Mouse (Mus musculus): ENCODE measurements at regions not wholly inside any gene's neighbourhood (a gene's known extent, or its start where the extent isn't known, plus 50 kb on each side); places are given as distances from the start of the nearest gene placed in this dataset.

GRCm38 (mm10) chr3:60768996-60769395 is 233.6 kb upstream of the P2ry1 start:
- Histone ChIP-seq H3K9ac (replicated peaks) (no peak overlapping the region), H3K4me2 (replicated peaks) (no peak overlapping the region), H3K36me3 (no peaks in the 10 kb centered on the region), H3K4me1 (no peaks in the 10 kb centered on the region), H3K27ac (replicated peaks) (no peak overlapping the region), H3K4me3 (no peak overlapping the region), H3K9me3 (no peaks in the 10 kb centered on the region), H3K27me3 (no peaks in the 10 kb centered on the region)
- ATAC-seq (ENCODE audit: low FRiP score, low read depth): no peak

DNA sequence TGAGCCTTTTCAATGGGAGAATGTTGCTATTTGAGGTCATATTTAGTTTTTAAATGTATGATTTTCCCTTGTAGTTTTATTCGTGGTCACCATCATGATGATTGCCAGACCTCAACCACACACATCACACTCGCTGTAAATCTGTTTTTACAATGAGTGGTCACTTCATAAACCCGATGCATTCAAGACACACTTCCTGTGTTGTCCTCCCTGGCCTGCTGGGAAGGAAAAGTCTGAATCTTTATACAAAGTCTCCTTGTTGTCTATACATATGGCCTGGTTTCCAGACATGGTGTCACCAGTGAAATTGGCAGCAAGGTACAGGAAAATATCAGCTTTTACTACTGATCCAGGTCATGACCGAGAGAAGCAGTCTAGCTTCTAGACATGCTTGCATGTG is 230.7 kb upstream of the P2ry1 start:
- WGBS: 86% methylated on average over 4 of the region's 4 CpGs
- Histone ChIP-seq H3K4me2 (replicated peaks) (no peak overlapping the region), H3K27ac (replicated peaks) (no peak overlapping the region), H3K4me3 (no peak overlapping the region), H3K36me3 (no peaks in the 10 kb centered on the region), H3K27me3 (no peaks in the 10 kb centered on the region), H3K9ac (replicated peaks) (no peak overlapping the region), H3K4me1 (no peaks in the 10 kb centered on the region), H3K9me3 (no peaks in the 10 kb centered on the region)
- ATAC-seq (ENCODE audit: low FRiP score, low read depth): no peak

- Histone ChIP-seq H3K4me3 (no peak overlapping the region), H3K27ac (replicated peaks) (no peak overlapping the region), H3K9me3 (no peaks in the 10 kb centered on the region), H3K36me3 (no peaks in the 10 kb centered on the region), H3K27me3 (no peaks in the 10 kb centered on the region), H3K9ac (replicated peaks) (no peak overlapping the region), H3K4me1 (no peaks in the 10 kb centered on the region), H3K4me2 (replicated peaks) (no peak overlapping the region)
- ATAC-seq (ENCODE audit: low FRiP score, low read depth): no peak
- WGBS: 83% methylated on average over 3 of the region's 3 CpGs
Measured at GRCm38 (mm10) chr3:60773383-60773782, 229.2 kb upstream of the P2ry1 start.

- peak; percentile 68; the same call in 1 of the 2 replicates for ATAC-seq (ENCODE audit: low FRiP score, low read depth)
- 71% methylated on average over 9 of the region's 9 CpGs for WGBS
- H3K4me3 ChIP-seq: no peak overlapping the region
- H3K27me3 ChIP-seq: no peaks in the 10 kb centered on the region
- H3K9ac ChIP-seq (replicated peaks): no peak overlapping the region
- H3K9me3 ChIP-seq: no peaks in the 10 kb centered on the region
- no peak overlapping the region for H3K27ac ChIP-seq (replicated peaks)
- H3K36me3 ChIP-seq: no peaks in the 10 kb centered on the region
- no peak overlapping the region for H3K4me2 ChIP-seq (replicated peaks)
- H3K4me1 ChIP-seq: no peaks in the 10 kb centered on the region
Measured at GRCm38 (mm10) chr3:60785137-60785875, 217.3 kb upstream of the P2ry1 start.

GRCm38 (mm10) chr3:60787989-60788388 is 214.6 kb upstream of the P2ry1 start:
- no peaks in the 10 kb centered on the region for H3K36me3 ChIP-seq
- H3K27ac ChIP-seq (replicated peaks): no peak overlapping the region
- H3K9ac ChIP-seq (replicated peaks): no peak overlapping the region
- 85% methylated on average over 8 of the region's 8 CpGs for WGBS
- no peak overlapping the region for H3K4me2 ChIP-seq (replicated peaks)
- no peak overlapping the region for H3K4me3 ChIP-seq
- no peaks in the 10 kb centered on the region for H3K9me3 ChIP-seq
- no peaks in the 10 kb centered on the region for H3K4me1 ChIP-seq
- ATAC-seq (ENCODE audit: low FRiP score, low read depth): no peak
- no peaks in the 10 kb centered on the region for H3K27me3 ChIP-seq

DNA sequence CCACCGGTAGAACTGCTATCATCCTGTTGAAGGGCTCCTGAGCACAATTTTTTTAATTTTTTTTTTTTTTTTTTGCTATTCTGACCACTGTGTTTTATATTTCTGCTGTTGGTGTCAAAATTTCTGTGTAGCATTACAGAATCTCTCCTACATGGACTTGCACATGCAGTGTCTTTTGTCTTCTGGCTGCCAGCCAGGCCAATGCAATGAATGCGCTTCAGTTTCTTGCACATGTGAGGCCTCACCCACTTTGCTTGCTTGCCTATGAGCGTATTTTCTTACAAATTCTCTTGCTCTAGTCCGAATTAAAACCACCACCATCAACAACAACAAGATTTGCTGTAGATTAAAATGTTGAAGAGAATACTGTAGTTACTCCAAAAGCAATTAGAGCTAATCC is 213.2 kb upstream of the P2ry1 start:
- no peak overlapping the region for H3K27ac ChIP-seq (replicated peaks)
- H3K4me2 ChIP-seq (replicated peaks): no peak overlapping the region
- H3K4me3 ChIP-seq: no peak overlapping the region
- no peak for ATAC-seq (ENCODE audit: low FRiP score, low read depth)
- no peaks in the 10 kb centered on the region for H3K4me1 ChIP-seq
- H3K9me3 ChIP-seq: no peaks in the 10 kb centered on the region
- H3K9ac ChIP-seq (replicated peaks): no peak overlapping the region
- 92% methylated on average over 4 of the region's 4 CpGs for WGBS
- no peaks in the 10 kb centered on the region for H3K27me3 ChIP-seq
- no peaks in the 10 kb centered on the region for H3K36me3 ChIP-seq

- Histone ChIP-seq H3K4me2 (replicated peaks) (no peak overlapping the region), H3K27ac (replicated peaks) (no peak overlapping the region), H3K9ac (replicated peaks) (no peak overlapping the region), H3K4me3 (no peak overlapping the region), H3K9me3 (no peaks in the 10 kb centered on the region), H3K36me3 (no peaks in the 10 kb centered on the region), H3K4me1 (no peaks in the 10 kb centered on the region), H3K27me3 (no peaks in the 10 kb centered on the region)
- ATAC-seq (ENCODE audit: low FRiP score, low read depth): no peak
- WGBS: 80% methylated on average over 4 of the region's 4 CpGs
Measured at GRCm38 (mm10) chr3:60792166-60792565, 210.4 kb upstream of the P2ry1 start.

DNA sequence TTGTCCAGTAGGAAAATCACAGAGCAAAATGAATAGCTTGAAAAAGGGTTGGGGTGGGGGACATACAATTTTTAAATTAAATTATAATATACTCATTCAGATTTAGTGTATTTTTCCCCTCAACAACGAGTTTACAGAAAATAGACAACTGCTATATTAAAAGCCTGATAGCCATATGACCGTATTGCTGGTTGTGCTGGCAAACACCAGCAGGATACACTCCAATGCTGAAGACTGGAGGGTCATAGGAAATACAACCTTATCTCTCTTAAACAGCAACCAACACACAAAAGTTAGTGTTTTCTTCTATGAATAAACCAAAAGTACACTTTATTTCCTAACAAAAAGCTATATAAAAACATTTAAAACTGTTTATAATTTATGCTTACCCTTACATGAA is 206.4 kb upstream of the P2ry1 start:
- H3K36me3 ChIP-seq: no peaks in the 10 kb centered on the region
- no peak overlapping the region for H3K4me3 ChIP-seq
- no peaks in the 10 kb centered on the region for H3K4me1 ChIP-seq
- no peak for ATAC-seq (ENCODE audit: low FRiP score, low read depth)
- no peaks in the 10 kb centered on the region for H3K27me3 ChIP-seq
- no peak overlapping the region for H3K27ac ChIP-seq (replicated peaks)
- H3K4me2 ChIP-seq (replicated peaks): no peak overlapping the region
- WGBS: 79% methylated on average over 2 of the region's 2 CpGs
- no peaks in the 10 kb centered on the region for H3K9me3 ChIP-seq
- H3K9ac ChIP-seq (replicated peaks): no peak overlapping the region

GRCm38 (mm10) chr3:60797808-60798207 is 204.8 kb upstream of the P2ry1 start:
- Histone ChIP-seq H3K9me3 (no peaks in the 10 kb centered on the region), H3K4me3 (no peak overlapping the region), H3K27me3 (no peaks in the 10 kb centered on the region), H3K36me3 (no peaks in the 10 kb centered on the region), H3K27ac (replicated peaks) (no peak overlapping the region), H3K4me2 (replicated peaks) (no peak overlapping the region), H3K9ac (replicated peaks) (no peak overlapping the region), H3K4me1 (no peaks in the 10 kb centered on the region)
- 65% methylated on average over 6 of the region's 6 CpGs for WGBS
- ATAC-seq (ENCODE audit: low FRiP score, low read depth): no peak

GRCm38 (mm10) chr3:60798461-60798860 is 204.1 kb upstream of the P2ry1 start:
- H3K27ac ChIP-seq (replicated peaks): no peak overlapping the region
- H3K4me1 ChIP-seq: no peaks in the 10 kb centered on the region
- no peak overlapping the region for H3K4me2 ChIP-seq (replicated peaks)
- H3K36me3 ChIP-seq: no peaks in the 10 kb centered on the region
- ATAC-seq (ENCODE audit: low FRiP score, low read depth): no peak
- H3K9me3 ChIP-seq: no peaks in the 10 kb centered on the region
- H3K9ac ChIP-seq (replicated peaks): no peak overlapping the region
- no peak overlapping the region for H3K4me3 ChIP-seq
- WGBS: 80% methylated on average over 2 of the region's 2 CpGs
- no peaks in the 10 kb centered on the region for H3K27me3 ChIP-seq

- Histone ChIP-seq H3K4me1 (no peaks in the 10 kb centered on the region), H3K4me2 (replicated peaks) (no peak overlapping the region), H3K27me3 (no peaks in the 10 kb centered on the region), H3K36me3 (no peaks in the 10 kb centered on the region), H3K9me3 (no peaks in the 10 kb centered on the region), H3K9ac (replicated peaks) (no peak overlapping the region), H3K4me3 (no peak overlapping the region), H3K27ac (replicated peaks) (no peak overlapping the region)
- ATAC-seq (ENCODE audit: low FRiP score, low read depth): no peak
- 89% methylated on average over 5 of the region's 5 CpGs for WGBS
Measured at GRCm38 (mm10) chr3:60798862-60799261, 203.7 kb upstream of the P2ry1 start.

DNA sequence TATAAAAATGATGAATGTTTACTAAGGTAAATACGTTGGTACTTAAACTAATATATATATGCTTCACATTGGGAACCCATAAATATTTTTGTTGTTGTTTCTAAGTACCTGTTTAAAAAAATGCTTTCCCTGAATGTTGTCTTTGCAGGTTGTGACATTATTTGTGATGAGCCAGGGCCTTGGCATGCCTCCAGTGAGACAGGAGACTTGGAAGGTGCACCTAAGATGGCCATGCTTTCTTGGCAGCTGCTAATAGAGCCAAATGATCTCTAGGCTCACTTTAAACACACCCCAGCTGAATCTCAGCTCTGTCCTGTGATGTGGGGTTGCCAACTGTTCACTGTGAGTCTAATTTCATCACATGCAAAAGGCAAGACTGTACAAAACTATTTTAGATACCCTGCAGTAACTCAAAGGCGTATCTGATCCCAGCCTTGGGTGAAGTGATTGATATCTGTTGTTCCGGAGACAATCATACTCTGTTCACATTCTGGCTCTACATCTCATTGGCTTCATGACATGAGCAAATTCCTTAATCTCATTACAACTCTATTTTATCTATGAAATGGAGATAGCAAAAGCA is 197.8 kb upstream of the P2ry1 start:
- Histone ChIP-seq H3K4me3 (no peak overlapping the region), H3K9me3 (no peaks in the 10 kb centered on the region), H3K9ac (replicated peaks) (no peak overlapping the region), H3K4me1 (no peaks in the 10 kb centered on the region), H3K27me3 (no peaks in the 10 kb centered on the region), H3K27ac (replicated peaks) (no peak overlapping the region), H3K36me3 (no peaks in the 10 kb centered on the region), H3K4me2 (replicated peaks) (no peak overlapping the region)
- WGBS: 90% methylated on average over 3 of the region's 3 CpGs
- ATAC-seq (ENCODE audit: low FRiP score, low read depth): no peak

- WGBS: 67% methylated on average over 5 of the region's 5 CpGs
- no peak overlapping the region for H3K4me3 ChIP-seq
- no peak overlapping the region for H3K27ac ChIP-seq (replicated peaks)
- no peak overlapping the region for H3K4me2 ChIP-seq (replicated peaks)
- H3K9ac ChIP-seq (replicated peaks): no peak overlapping the region
- no peaks in the 10 kb centered on the region for H3K4me1 ChIP-seq
- no peaks in the 10 kb centered on the region for H3K27me3 ChIP-seq
- no peak for ATAC-seq (ENCODE audit: low FRiP score, low read depth)
- no peaks in the 10 kb centered on the region for H3K9me3 ChIP-seq
- H3K36me3 ChIP-seq: no peaks in the 10 kb centered on the region
Measured at GRCm38 (mm10) chr3:60811924-60812323, 190.7 kb upstream of the P2ry1 start.

Measured in midbrain, embryonic 12.5 days (tissue).